Mouse (Mus musculus): ENCODE results near the gene Lect2.

DNA sequence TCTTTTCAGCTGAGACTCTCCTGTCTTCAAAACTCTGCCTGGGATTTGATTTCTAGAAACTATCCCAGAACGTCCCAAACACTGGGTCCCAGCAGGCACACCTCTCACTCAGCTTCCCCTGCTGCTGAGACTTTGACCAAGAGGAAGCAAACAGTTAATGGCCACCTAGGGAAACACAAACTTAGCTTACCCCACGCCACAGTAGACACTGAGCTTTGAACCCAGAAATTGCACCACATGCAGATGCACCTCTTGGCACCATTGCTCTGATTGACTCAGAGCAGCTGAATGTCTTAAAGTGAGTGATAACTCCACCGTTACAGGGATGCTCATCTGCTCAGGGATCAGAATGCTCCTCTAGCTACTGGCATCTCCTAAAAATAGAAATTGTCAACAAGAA lies 10.5 kb upstream of the Lect2 start:
- TF ChIP-seq CHD2 (IDR thresholded peaks at IDR 0.05; ENCODE audit: low read depth, low read length) (no peak), HCFC1 (IDR thresholded peaks at IDR 0.05; ENCODE audit: borderline replicate concordance, insufficient read depth, low read length) (no peak), ZC3H11A (IDR thresholded peaks at IDR 0.05; ENCODE audit: borderline replicate concordance, low read depth, low read length) (no peak), MAFK (IDR thresholded peaks at IDR 0.05; ENCODE audit: insufficient read depth, low read depth, low read length) (no peak), ZNF384 (IDR thresholded peaks at IDR 0.05; ENCODE audit: low read depth, low read length) (no peak)

All from ES-E14 (cell line).